Mouse (Mus musculus) spleen, postnatal 14 days (tissue): ENCODE measurements around the gene Gm2163.
"Not testable (repeated sequence)": the region's sequence is repeated elsewhere in the genome, so short reads cannot be mapped to it uniquely, and the experiment has no call there.

Source experiments
- DNase-seq, 2 experiments: peaks; one replicate each; pipeline ENCODE4 v3.0.0; 2021 to 2022; ENCODE audit warnings: low spot score in 2 of 2

The Gm2163 gene

GRCm38 (mm10) chr4:42466452-42466851 lies at the start of gene Gm2163:
Gene Gm2163, plus strand, starts transcription at chr4:42466752.
- DNase-seq, result not testable (repeated sequence)

GRCm38 (mm10) chr4:42439078-42439477 lies 27.5 kb upstream of the Gm2163 start, which contains the start of gene Gm21586:
Gene Gm21586, plus strand, starts transcription at chr4:42439378.
- not testable (repeated sequence) for DNase-seq

GRCm38 (mm10) chr4:42528075-42528474 lies 61.5 kb downstream of the Gm2163 start, which contains the start of gene Fam205a2:
Gene Fam205a2, minus strand, starts transcription at chr4:42528175.
- DNase-seq, result not testable (repeated sequence)

GRCm38 (mm10) chr4:42611895-42612294 lies 145.3 kb downstream of the Gm2163 start, which contains the start of gene Gm10591:
Gene Gm10591, plus strand, starts transcription at chr4:42612195.
- DNase-seq, result not testable (repeated sequence)

- not testable (repeated sequence) for DNase-seq
These were observed 162.9 kb downstream of the Gm2163 start, which contains the start of gene Gm2564 for GRCm38 (mm10) chr4:42629419-42629818. Gene Gm2564, plus strand, starts transcription at chr4:42629719.
